Mouse (Mus musculus): ENCODE measurements around the gene Gm28961.
"Not testable (repeated sequence)": the region's sequence is repeated elsewhere in the genome, so short reads cannot be mapped to it uniquely, and the experiment has no call there.

Gene Gm28961

GRCm38 (mm10) chrY:57705397-57705796 lies at the start of gene Gm28961:
Gene Gm28961, plus strand, starts transcription at chrY:57705697.
- in situ Hi-C loops (cut with MseI, MboI), result not testable (repeated sequence)
